Mouse (Mus musculus): ENCODE measurements around the gene Cage1. TPM values are rescaled to one million over a fixed set of nuclear protein-coding genes. Genes with fewer than 3 reads are reported as not detected.

The Cage1 gene
- total and polyA plus RNA-seq, 3 experiments, result 0.12 to 2.3 (median 1.6) TPM

- Histone ChIP-seq H3K9ac (ENCODE audit: low read depth, low read length) (peak overlapping the region; percentile 8), H3K27ac (no peak overlapping the region), H3K36me3 (ENCODE audit: control insufficient read depth, insufficient read depth, low read length) (no peaks in the 10 kb centered on the region), H3K4me1 (ENCODE audit: control insufficient read depth, insufficient read depth, low read length) (peaks cover 2% of the 10 kb centered on the region), H3K4me3 (peak overlapping the region; percentile 94), H3K27me3 (ENCODE audit: control insufficient read depth, insufficient read depth, low read length) (no peaks in the 10 kb centered on the region), H3K79me2 (replicated peaks; ENCODE audit: control insufficient read depth, insufficient read depth, low read length) (no peaks in the 10 kb centered on the region)
- TF ChIP-seq EP300 (IDR thresholded peaks at IDR 0.05; ENCODE audit: insufficient read depth, low read depth, low read length) (no peak), CTCF (IDR thresholded peaks at IDR 0.05) (no peak), POLR2A (IDR thresholded peaks at IDR 0.05; ENCODE audit: insufficient read depth, low read depth, low read length) (no peak)
- intact Hi-C loops (cut with DNase I), result no loop called here
- WGBS, result 18% methylated on average over 10 of the region's 10 CpGs
- DNase-seq, result no peak
Measured at GRCm38 (mm10) chr13:37992638-37993371, 44.1 kb downstream of the Cage1 start.

GRCm38 (mm10) chr13:37989701-37990100, 47.2 kb downstream of the Cage1 start:
- 88% methylated on average over 8 of the region's 8 CpGs for WGBS
- H3K79me2 ChIP-seq (replicated peaks; ENCODE audit: control insufficient read depth, insufficient read depth, low read length), result no peaks in the 10 kb centered on the region
- H3K27ac ChIP-seq, result no peak overlapping the region
- H3K4me3 ChIP-seq, result no peak overlapping the region
- intact Hi-C loops (cut with DNase I), result no loop called here
- H3K4me1 ChIP-seq (ENCODE audit: control insufficient read depth, insufficient read depth, low read length), result peaks cover 2% of the 10 kb centered on the region
- H3K9ac ChIP-seq (ENCODE audit: low read depth, low read length), result no peak overlapping the region
- TF ChIP-seq CTCF (IDR thresholded peaks at IDR 0.05) (no peak), POLR2A (IDR thresholded peaks at IDR 0.05; ENCODE audit: insufficient read depth, low read depth, low read length) (no peak), EP300 (IDR thresholded peaks at IDR 0.05; ENCODE audit: insufficient read depth, low read depth, low read length) (no peak)
- peaks cover 4% of the 10 kb centered on the region; the same call in 1 of the 2 replicates for H3K36me3 ChIP-seq (ENCODE audit: control insufficient read depth, insufficient read depth, low read length)
- no peaks in the 10 kb centered on the region for H3K27me3 ChIP-seq (ENCODE audit: control insufficient read depth, insufficient read depth, low read length)
- no peak for DNase-seq

GRCm38 (mm10) chr13:37986166-37986565, 50.7 kb downstream of the Cage1 start:
- Histone ChIP-seq H3K4me1 (ENCODE audit: control insufficient read depth, insufficient read depth, low read length) (no peaks in the 10 kb centered on the region), H3K9ac (ENCODE audit: low read depth, low read length) (no peak overlapping the region), H3K79me2 (replicated peaks; ENCODE audit: control insufficient read depth, insufficient read depth, low read length) (no peaks in the 10 kb centered on the region), H3K27me3 (ENCODE audit: control insufficient read depth, insufficient read depth, low read length) (no peaks in the 10 kb centered on the region), H3K36me3 (ENCODE audit: control insufficient read depth, insufficient read depth, low read length) (peaks cover 6% of the 10 kb centered on the region), H3K4me3 (no peak overlapping the region), H3K27ac (no peak overlapping the region)
- TF ChIP-seq CTCF (IDR thresholded peaks at IDR 0.05) (no peak), POLR2A (IDR thresholded peaks at IDR 0.05; ENCODE audit: insufficient read depth, low read depth, low read length) (no peak), EP300 (IDR thresholded peaks at IDR 0.05; ENCODE audit: insufficient read depth, low read depth, low read length) (no peak)
- intact Hi-C loops (cut with DNase I), result no loop called here
- WGBS, result 82% methylated on average over 10 of the region's 10 CpGs
- DNase-seq, result no peak

- H3K4me3 ChIP-seq, result no peak overlapping the region
- WGBS, result 78% methylated on average over 5 of the region's 5 CpGs
- H3K4me1 ChIP-seq (ENCODE audit: control insufficient read depth, insufficient read depth, low read length), result no peaks in the 10 kb centered on the region
- TF ChIP-seq CTCF (IDR thresholded peaks at IDR 0.05) (no peak), POLR2A (IDR thresholded peaks at IDR 0.05; ENCODE audit: insufficient read depth, low read depth, low read length) (no peak), EP300 (IDR thresholded peaks at IDR 0.05; ENCODE audit: insufficient read depth, low read depth, low read length) (no peak)
- H3K27ac ChIP-seq, result no peak overlapping the region
- H3K79me2 ChIP-seq (replicated peaks; ENCODE audit: control insufficient read depth, insufficient read depth, low read length), result no peaks in the 10 kb centered on the region
- H3K9ac ChIP-seq (ENCODE audit: low read depth, low read length), result no peak overlapping the region
- H3K36me3 ChIP-seq (ENCODE audit: control insufficient read depth, insufficient read depth, low read length), result peaks cover 5% of the 10 kb centered on the region
- intact Hi-C loops (cut with DNase I), result no loop called here
- DNase-seq, result no peak
- no peaks in the 10 kb centered on the region for H3K27me3 ChIP-seq (ENCODE audit: control insufficient read depth, insufficient read depth, low read length)
Measured at GRCm38 (mm10) chr13:37981063-37981462, 55.8 kb downstream of the Cage1 start.

- intact Hi-C loops (cut with DNase I), result no loop called here
- no peak for TF ChIP-seq EP300 (IDR thresholded peaks at IDR 0.05; ENCODE audit: insufficient read depth, low read depth, low read length)
- TF ChIP-seq POLR2A (IDR thresholded peaks at IDR 0.05; ENCODE audit: insufficient read depth, low read depth, low read length), result no peak
- TF ChIP-seq CTCF (IDR thresholded peaks at IDR 0.05), result no peak
- peaks cover 2% of the 10 kb centered on the region for H3K36me3 ChIP-seq (ENCODE audit: control insufficient read depth, insufficient read depth, low read length)
Measured at GRCm38 (mm10) chr13:37980346-37980745, 56.5 kb downstream of the Cage1 start.

GRCm38 (mm10) chr13:37979506-37979905, 57.4 kb downstream of the Cage1 start:
- DNase-seq, result no peak
- H3K27me3 ChIP-seq (ENCODE audit: control insufficient read depth, insufficient read depth, low read length), result no peaks in the 10 kb centered on the region
- intact Hi-C loops (cut with DNase I), result no loop called here
- H3K9ac ChIP-seq (ENCODE audit: low read depth, low read length), result no peak overlapping the region
- WGBS, result 88% methylated on average over 12 of the region's 12 CpGs
- TF ChIP-seq POLR2A (IDR thresholded peaks at IDR 0.05; ENCODE audit: insufficient read depth, low read depth, low read length), result no peak
- TF ChIP-seq EP300 (IDR thresholded peaks at IDR 0.05; ENCODE audit: insufficient read depth, low read depth, low read length), result no peak
- TF ChIP-seq CTCF (IDR thresholded peaks at IDR 0.05), result no peak
- peaks cover 2% of the 10 kb centered on the region for H3K36me3 ChIP-seq (ENCODE audit: control insufficient read depth, insufficient read depth, low read length)
- no peaks in the 10 kb centered on the region for H3K79me2 ChIP-seq (replicated peaks; ENCODE audit: control insufficient read depth, insufficient read depth, low read length)
- H3K4me3 ChIP-seq, result no peak overlapping the region
- H3K4me1 ChIP-seq (ENCODE audit: control insufficient read depth, insufficient read depth, low read length), result no peaks in the 10 kb centered on the region
- H3K27ac ChIP-seq, result no peak overlapping the region

More at GRCm38 (mm10) chr13:37980346-37980745, 56.5 kb downstream of the Cage1 start:
- H3K4me1 ChIP-seq (ENCODE audit: control insufficient read depth, insufficient read depth, low read length), result no peaks in the 10 kb centered on the region
- no peaks in the 10 kb centered on the region for H3K27me3 ChIP-seq (ENCODE audit: control insufficient read depth, insufficient read depth, low read length)
- 90% methylated on average over 10 of the region's 10 CpGs for WGBS
- no peaks in the 10 kb centered on the region for H3K79me2 ChIP-seq (replicated peaks; ENCODE audit: control insufficient read depth, insufficient read depth, low read length)
- DNase-seq, result no peak
- no peak overlapping the region for H3K27ac ChIP-seq
- no peak overlapping the region for H3K9ac ChIP-seq (ENCODE audit: low read depth, low read length)
- H3K4me3 ChIP-seq, result no peak overlapping the region

Data from heart, adult 2 months (tissue).